Mouse (Mus musculus) midbrain, embryonic 11.5 days (tissue): ENCODE results near the gene Phex. TPM values are rescaled to one million over a fixed set of nuclear protein-coding genes. Genes with fewer than 3 reads are reported as not detected.

Experiments used
- ATAC-seq: fragments of 200-750 bp; cut with Nextera tagmentation; 2 replicates; pipeline ENCODE4 v1.8.0; 2017; ENCODE audit warnings: moderate TSS enrichment, moderate library complexity; ENCODE audit not compliant: low FRiP score
- DNase-seq: peaks from one replicate; pipeline ENCODE4 v3.0.0; 2015; ENCODE audit warnings: low spot score; ENCODE audit errors: missing footprints
- H3K27ac ChIP-seq: fragments of 300-500 bp; sonication (generic); 2 replicates; pipeline ENCODE4 v1.5.1; 2014; ENCODE audit warnings: low read depth, low read length
- H3K27me3 ChIP-seq: fragments of 300-500 bp; sonication (generic); 2 replicates; pipeline ENCODE4 v1.6.1; 2014; ENCODE audit warnings: mild to moderate bottlenecking, low read length, moderate library complexity, mixed read lengths; ENCODE audit not compliant: control insufficient read depth, insufficient read depth
- H3K36me3 ChIP-seq: fragments of 300-500 bp; sonication (generic); 2 replicates; pipeline ENCODE4 v1.6.1; 2014; ENCODE audit warnings: mild to moderate bottlenecking, low read length, moderate library complexity, mixed read lengths; ENCODE audit not compliant: control insufficient read depth, insufficient read depth
- H3K4me1 ChIP-seq: fragments of 300-500 bp; sonication (generic); 2 replicates; pipeline ENCODE4 v1.6.1; 2014; ENCODE audit warnings: low read length; ENCODE audit not compliant: control insufficient read depth, insufficient read depth
- H3K4me2 ChIP-seq: fragments of 300-500 bp; sonication (generic); 2 replicates; pipeline ENCODE4 v1.6.1; 2014; ENCODE audit warnings: mild to moderate bottlenecking, moderate library complexity
- H3K4me3 ChIP-seq: fragments of 300-500 bp; sonication (generic); 2 replicates; pipeline ENCODE4 v1.5.1; 2014; ENCODE audit warnings: low read depth, low read length
- H3K9ac ChIP-seq: fragments of 300-500 bp; sonication (generic); 2 replicates; pipeline ENCODE4 v1.6.1; 2014; ENCODE audit warnings: low read length
- H3K9me3 ChIP-seq: fragments of 300-500 bp; sonication (generic); 2 replicates; pipeline ENCODE4 v1.6.1; 2016; ENCODE audit warnings: low read length; ENCODE audit not compliant: control insufficient read depth
- WGBS: fragments of 180-500 bp; shearing (Covaris S2); extraction: QIAGEN DNeasy Blood & Tissue Kit; methylation state at CpG from one replicate; pipeline ENCODE4 v1.1.7; 2014; 5-methylcytosine and 5-hydroxymethylcytosine counted together
- polyA plus RNA-seq: library from polyadenylated mRNA; unstranded; fragments of >200 nt; fragmentation: Nextera tagmentation; extraction: Ambion mirVana; gene quantifications from 2 replicates; pipeline ENCODE4 v1.2.1, GENCODE M21; 2014

The Phex gene
- polyA plus RNA-seq: 0.19 and 0.63 TPM in 2 replicates

DNA sequence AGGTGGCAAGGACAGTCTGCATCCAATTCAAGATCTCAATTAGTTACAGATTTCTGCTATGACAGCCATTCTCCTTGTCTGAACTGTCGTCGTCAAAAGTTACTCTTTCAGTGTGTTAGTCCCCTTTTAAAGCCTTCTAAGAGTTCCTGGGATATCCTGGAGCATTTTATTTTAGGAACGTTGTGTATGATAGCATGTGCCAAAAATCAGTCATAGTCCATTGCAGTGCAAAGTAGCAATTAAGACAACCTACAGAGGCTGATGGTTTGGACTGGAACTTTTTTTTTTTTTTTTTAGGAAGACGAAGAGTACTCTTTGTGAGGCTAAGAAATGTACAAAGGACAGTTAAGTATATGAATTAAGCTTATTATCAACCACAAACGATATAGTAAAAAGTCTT is at the start of gene Phex:
Gene Phex (minus strand): TSS at position 101 of the 400 bp plus-strand sequence.
- Histone ChIP-seq H3K27me3 (no peaks in the 10 kb centered on the region), H3K27ac (no peak within 1 kb of the TSS), H3K36me3 (no peaks in the 10 kb centered on the region), H3K4me1 (no peaks in the 10 kb centered on the region), H3K4me3 (no peak within 1 kb of the TSS), H3K9ac (no peak within 1 kb of the TSS), H3K4me2 (no peak within 1 kb of the TSS), H3K9me3 (no peaks in the 10 kb centered on the region)
- WGBS: 69% methylated on average over 5 of the region's 5 CpGs
- DNase-seq (no peak), ATAC-seq (no peak)

DNA sequence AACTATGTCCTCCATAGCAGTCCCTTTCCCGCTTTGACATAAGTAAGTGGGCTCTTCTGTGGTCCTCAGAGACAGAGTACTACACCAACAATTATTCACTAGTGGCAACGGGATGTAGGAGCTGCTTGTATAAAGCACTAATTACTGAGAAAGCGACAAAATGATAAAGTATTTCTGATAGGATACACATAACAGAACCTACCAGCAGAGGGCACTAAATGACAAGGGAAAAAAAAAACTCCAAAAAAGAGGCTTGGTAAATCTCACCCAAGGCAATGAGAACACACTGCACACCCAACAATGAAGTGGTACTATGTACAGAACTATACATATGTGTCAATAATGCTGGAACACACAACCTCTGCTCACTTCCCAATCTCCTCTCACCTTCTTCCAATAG is 47.6 kb upstream of the Phex start:
- ATAC-seq: no peak
- Histone ChIP-seq H3K4me2 (no peak overlapping the region), H3K9me3 (no peaks in the 10 kb centered on the region), H3K27me3 (no peaks in the 10 kb centered on the region), H3K36me3 (no peaks in the 10 kb centered on the region), H3K4me1 (no peaks in the 10 kb centered on the region), H3K27ac (no peak overlapping the region), H3K4me3 (no peak overlapping the region), H3K9ac (no peak overlapping the region)
- 80% methylated on average over 3 of the region's 3 CpGs for WGBS
- DNase-seq: peak; percentile 86

DNA sequence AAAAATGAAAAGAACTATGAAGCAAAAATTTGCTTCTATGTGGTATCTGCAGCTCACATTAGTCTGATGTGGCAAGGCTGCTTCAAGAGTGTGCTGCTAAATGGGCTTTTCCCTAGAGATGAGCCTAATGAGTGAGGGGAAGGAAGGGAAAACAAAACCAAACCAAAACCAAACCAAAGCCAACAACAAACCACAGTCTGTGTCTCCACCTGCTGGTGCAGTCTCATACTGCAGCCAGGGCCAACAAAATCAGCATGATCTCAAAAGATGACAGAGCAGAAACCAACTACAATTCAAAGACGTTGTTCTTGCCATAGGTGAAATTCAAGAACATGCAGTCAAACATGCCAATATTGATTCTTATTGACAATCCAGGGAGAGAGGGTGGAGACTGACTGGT is 39.3 kb upstream of the Phex start:
- DNase-seq (peak; percentile 94), ATAC-seq (no peak)
- Histone ChIP-seq H3K4me3 (no peak overlapping the region), H3K36me3 (no peaks in the 10 kb centered on the region), H3K9ac (no peak overlapping the region), H3K27ac (no peak overlapping the region), H3K4me1 (no peaks in the 10 kb centered on the region), H3K9me3 (no peaks in the 10 kb centered on the region), H3K27me3 (no peaks in the 10 kb centered on the region), H3K4me2 (no peak overlapping the region)
- WGBS: 77% methylated on average over 1 of the region's 1 CpGs

DNA sequence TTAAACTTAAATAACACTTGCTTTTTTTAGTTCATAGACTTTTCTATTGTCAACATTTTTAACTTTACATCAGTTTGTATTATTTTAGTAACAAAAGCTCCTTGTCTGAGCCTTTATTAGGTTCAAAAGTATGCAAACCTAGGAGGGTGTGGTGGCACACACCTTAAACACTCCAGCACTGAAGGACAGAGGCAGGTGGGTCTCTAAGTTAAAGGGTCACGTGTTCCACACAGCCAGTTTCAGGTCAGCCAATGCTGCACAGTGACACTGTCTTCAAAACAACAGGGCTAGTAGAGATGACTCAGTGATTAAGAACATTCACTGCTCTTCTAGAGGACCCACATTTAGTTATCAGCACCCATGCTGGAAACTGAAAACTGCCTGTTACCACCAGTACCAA is 33.9 kb upstream of the Phex start:
- ATAC-seq (no peak), DNase-seq (no peak)
- 71% methylated on average over 1 of the region's 1 CpGs for WGBS
- no peaks in the 10 kb centered on the region for H3K27me3 ChIP-seq
- H3K4me1 ChIP-seq: no peaks in the 10 kb centered on the region
- no peak overlapping the region for H3K4me2 ChIP-seq
- H3K9me3 ChIP-seq: no peaks in the 10 kb centered on the region
- no peaks in the 10 kb centered on the region for H3K36me3 ChIP-seq
- H3K27ac ChIP-seq: no peak overlapping the region
- no peak overlapping the region for H3K9ac ChIP-seq
- H3K4me3 ChIP-seq: no peak overlapping the region

DNA sequence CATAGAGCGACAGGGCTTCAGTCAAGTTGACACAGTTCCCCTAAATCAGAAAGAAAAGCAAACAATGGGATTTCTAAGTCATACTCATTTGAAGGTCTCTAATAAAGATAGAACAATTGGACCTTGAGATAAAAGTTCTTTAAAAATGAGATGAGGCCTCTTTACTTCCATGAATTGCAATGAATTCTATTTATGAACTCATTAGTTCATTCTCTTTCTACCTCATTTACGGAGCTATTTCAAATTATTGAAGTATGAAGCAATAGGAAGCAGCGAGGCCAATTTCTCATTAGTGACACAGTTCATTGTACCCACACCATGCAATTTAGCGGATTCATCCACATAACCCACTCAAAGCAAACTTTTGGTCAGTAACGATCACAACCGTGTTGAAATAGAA is 32.3 kb upstream of the Phex start:
- WGBS: 83% methylated on average over 6 of the region's 6 CpGs
- Histone ChIP-seq H3K27ac (no peak overlapping the region), H3K36me3 (no peaks in the 10 kb centered on the region), H3K9ac (no peak overlapping the region), H3K4me1 (no peaks in the 10 kb centered on the region), H3K4me3 (no peak overlapping the region), H3K4me2 (no peak overlapping the region), H3K27me3 (no peaks in the 10 kb centered on the region), H3K9me3 (no peaks in the 10 kb centered on the region)
- ATAC-seq: no peak
- no peak for DNase-seq

DNA sequence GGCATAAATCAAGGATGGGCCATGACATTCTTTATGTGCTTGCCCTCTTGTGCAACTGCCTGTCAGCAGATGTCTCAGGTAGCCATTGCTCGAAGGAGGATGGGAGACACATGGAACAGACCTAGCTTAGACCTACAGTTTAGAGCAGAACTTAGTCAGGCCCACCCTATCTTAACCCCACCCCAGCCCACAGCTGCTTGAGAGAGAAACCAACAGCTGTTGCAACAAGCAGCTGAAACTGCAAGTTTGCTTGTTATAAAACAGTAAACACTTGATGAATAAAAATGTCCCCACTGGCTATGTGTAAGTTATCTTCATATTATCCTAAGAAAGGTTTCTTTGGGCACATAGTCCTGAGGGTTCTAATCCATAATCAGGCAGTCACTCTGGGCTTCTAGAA is 19.7 kb upstream of the Phex start:
- WGBS: 86% methylated on average over 1 of the region's 1 CpGs
- Histone ChIP-seq H3K27me3 (no peaks in the 10 kb centered on the region), H3K36me3 (no peaks in the 10 kb centered on the region), H3K9ac (no peak overlapping the region), H3K4me3 (no peak overlapping the region), H3K9me3 (no peaks in the 10 kb centered on the region), H3K27ac (no peak overlapping the region), H3K4me1 (no peaks in the 10 kb centered on the region), H3K4me2 (no peak overlapping the region)
- DNase-seq (no peak), ATAC-seq (no peak)

DNA sequence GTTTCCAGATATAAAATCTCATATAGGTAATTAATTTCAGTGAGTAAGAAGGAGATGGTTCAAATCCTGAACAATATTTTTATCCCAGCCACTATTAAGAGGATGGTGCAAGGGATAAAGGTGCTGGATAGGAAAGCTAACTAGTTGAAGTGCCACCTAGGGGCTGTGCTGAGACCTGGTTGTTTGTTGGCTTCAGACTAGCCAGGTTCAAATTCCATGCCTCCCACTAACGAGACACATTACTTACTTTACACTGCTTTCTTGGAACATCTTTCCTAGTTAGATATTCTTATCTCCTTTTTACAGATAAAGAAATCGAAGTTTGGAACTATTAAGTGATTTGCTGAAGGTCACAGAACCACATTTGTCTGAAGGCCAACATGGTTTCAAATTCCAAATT is 4.3 kb upstream of the Phex start:
- Histone ChIP-seq H3K27ac (no peak overlapping the region), H3K27me3 (no peaks in the 10 kb centered on the region), H3K4me3 (no peak overlapping the region), H3K9ac (no peak overlapping the region), H3K9me3 (no peaks in the 10 kb centered on the region), H3K36me3 (no peaks in the 10 kb centered on the region), H3K4me1 (no peaks in the 10 kb centered on the region), H3K4me2 (no peak overlapping the region)
- DNase-seq: no peak
- no peak for ATAC-seq
- 79% methylated on average over 2 of the region's 2 CpGs for WGBS

DNA sequence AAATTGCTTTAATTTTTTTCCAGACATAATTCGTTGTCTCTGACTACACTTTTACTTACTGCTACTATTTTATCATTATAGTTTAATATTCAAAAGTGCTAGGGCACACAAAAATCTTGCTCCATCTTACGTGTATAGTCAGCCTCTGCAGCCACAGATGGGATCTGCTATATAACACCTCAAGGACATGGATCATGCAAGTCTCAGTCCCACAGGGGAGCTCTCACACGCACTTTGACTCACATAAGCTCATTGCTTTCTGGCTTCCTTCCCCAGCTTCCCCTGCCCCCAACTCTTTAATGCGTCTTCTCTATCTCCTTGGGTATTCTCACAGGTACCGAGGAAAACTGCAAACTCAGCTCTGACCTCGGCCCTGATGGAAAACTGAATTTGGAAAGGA is 10.2 kb downstream of the Phex start:
- no peak overlapping the region for H3K27ac ChIP-seq
- no peak overlapping the region for H3K9ac ChIP-seq
- H3K4me3 ChIP-seq: no peak overlapping the region
- 75% methylated on average over 6 of the region's 6 CpGs for WGBS
- H3K27me3 ChIP-seq: no peaks in the 10 kb centered on the region
- ATAC-seq (no peak), DNase-seq (no peak)
- H3K36me3 ChIP-seq: no peaks in the 10 kb centered on the region
- H3K9me3 ChIP-seq: no peaks in the 10 kb centered on the region
- H3K4me2 ChIP-seq: no peak overlapping the region
- no peaks in the 10 kb centered on the region for H3K4me1 ChIP-seq

DNA sequence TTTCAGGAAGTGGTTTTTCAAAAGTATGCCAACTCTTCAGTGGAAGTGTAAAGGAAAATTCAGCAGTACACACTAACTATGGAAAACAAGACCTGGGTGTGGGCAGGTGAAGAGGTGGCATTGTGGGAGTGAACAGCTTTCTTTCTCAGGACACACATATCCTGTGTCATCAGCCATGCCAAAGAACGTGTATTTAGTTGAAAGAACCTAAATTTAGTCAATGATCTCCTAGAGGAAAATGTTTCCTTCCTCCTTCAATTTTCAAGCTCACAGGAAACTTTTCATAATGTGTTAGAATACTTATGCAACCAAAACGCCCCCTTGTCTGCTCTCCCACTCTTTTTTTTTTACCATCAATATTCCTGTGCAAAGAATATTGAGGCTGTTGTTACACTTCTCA is 23.9 kb downstream of the Phex start:
- no peaks in the 10 kb centered on the region for H3K27me3 ChIP-seq
- no peak overlapping the region for H3K27ac ChIP-seq
- no peak overlapping the region for H3K9ac ChIP-seq
- H3K36me3 ChIP-seq: no peaks in the 10 kb centered on the region
- DNase-seq (no peak), ATAC-seq (no peak)
- 69% methylated on average over 2 of the region's 2 CpGs for WGBS
- H3K4me2 ChIP-seq: no peak overlapping the region
- H3K4me3 ChIP-seq: no peak overlapping the region
- no peaks in the 10 kb centered on the region for H3K9me3 ChIP-seq
- no peaks in the 10 kb centered on the region for H3K4me1 ChIP-seq

DNA sequence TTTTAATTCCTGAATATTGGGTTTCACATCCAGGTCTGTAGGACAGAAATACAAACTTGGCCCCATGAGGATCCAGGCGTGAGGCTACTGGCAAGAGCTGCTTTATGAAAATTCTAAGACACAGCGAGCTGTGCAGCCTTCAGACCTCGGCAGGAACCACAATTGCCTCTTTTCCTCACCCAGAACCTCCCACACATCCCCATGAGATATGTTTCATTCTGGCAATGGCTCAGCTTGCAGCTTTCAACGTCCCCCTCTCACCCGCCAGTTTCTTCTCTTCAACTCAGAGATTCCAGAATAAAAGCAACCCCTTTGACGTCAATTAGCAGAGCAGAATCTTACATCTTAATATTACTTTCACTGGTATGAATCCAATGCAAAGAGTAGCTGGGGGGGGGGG is 25.0 kb downstream of the Phex start:
- Histone ChIP-seq H3K4me2 (no peak overlapping the region), H3K9me3 (no peaks in the 10 kb centered on the region), H3K27me3 (no peaks in the 10 kb centered on the region), H3K9ac (no peak overlapping the region), H3K4me1 (no peaks in the 10 kb centered on the region), H3K4me3 (no peak overlapping the region), H3K36me3 (no peaks in the 10 kb centered on the region), H3K27ac (no peak overlapping the region)
- WGBS: 88% methylated on average over 6 of the region's 6 CpGs
- DNase-seq (no peak), ATAC-seq (no peak)
